Mouse (Mus musculus): ENCODE measurements at regions not wholly inside any gene's neighbourhood (a gene's known extent, or its start where the extent isn't known, plus 50 kb on each side); places are given as distances from the start of the nearest gene placed in this dataset.

GRCm38 (mm10) chr10:111669658-111670057 lies 163.6 kb downstream of the Phlda1 start:
- TF ChIP-seq CTCF (IDR thresholded peaks at IDR 0.05; ENCODE audit: low read depth) (no peak), EP300 (IDR thresholded peaks at IDR 0.05; ENCODE audit: low read depth) (no peak)

Measured in heart, postnatal 0 days (tissue).